Mouse (Mus musculus): Measurements from ENCODE around the gene Krtap1-5. TPM values are rescaled to one million over a fixed set of nuclear protein-coding genes. Genes with fewer than 3 reads are reported as not detected.

The Krtap1-5 gene
- total RNA-seq, 2 experiments from 2014 or later = not detected

GRCm38 (mm10) chr11:99556195-99556594 is 24.6 kb downstream of the Krtap1-5 start:
- no peak for ATAC-seq (replicated peaks; ENCODE audit: low FRiP score, poor library complexity, severe bottlenecking)

- no peak for ATAC-seq (replicated peaks; ENCODE audit: low FRiP score, poor library complexity, severe bottlenecking)
These were observed 30.1 kb downstream of the Krtap1-5 start, which contains the start of gene Krtap3-3 for GRCm38 (mm10) chr11:99550765-99551164. Gene Krtap3-3, minus strand, starts transcription at chr11:99550865.

GRCm38 (mm10) chr11:99547892-99548291 is 32.9 kb downstream of the Krtap1-5 start:
- no peak for ATAC-seq (replicated peaks; ENCODE audit: low FRiP score, poor library complexity, severe bottlenecking)

GRCm38 (mm10) chr11:99539721-99540120 is 41.1 kb downstream of the Krtap1-5 start:
- no peak for ATAC-seq (replicated peaks; ENCODE audit: low FRiP score, poor library complexity, severe bottlenecking)

Other genes with a start within 250 kb of the Krtap1-5 start
Only the 30 nearest of the 36 such genes appear.
- gene Krt28, start 206.1 kb downstream of the Krtap1-5 start, total RNA-seq (2015; ENCODE audit: low replicate concordance) = not detected in 2 replicates
- gene Krt28, start 206.1 kb downstream of the Krtap1-5 start, total RNA-seq (2017; ENCODE audit: low replicate concordance) = not detected in 2 replicates
- not detected in 2 replicates for gene Krt10, start 191.7 kb downstream of the Krtap1-5 start, total RNA-seq (2015; ENCODE audit: low replicate concordance)
- gene Krt10, start 191.7 kb downstream of the Krtap1-5 start, total RNA-seq (2017; ENCODE audit: low replicate concordance) = not detected in 2 replicates
- not detected in 2 replicates for gene Krt12, start 158.8 kb downstream of the Krtap1-5 start, total RNA-seq (2015; ENCODE audit: low replicate concordance)
- not detected in 2 replicates for gene Krt12, start 158.8 kb downstream of the Krtap1-5 start, total RNA-seq (2017; ENCODE audit: low replicate concordance)
- not detected in 2 replicates for gene Krt20, start 142.9 kb downstream of the Krtap1-5 start, total RNA-seq (2015; ENCODE audit: low replicate concordance)
- gene Krt20, start 142.9 kb downstream of the Krtap1-5 start, total RNA-seq (2017; ENCODE audit: low replicate concordance) = not detected in 2 replicates
- not detected in 2 replicates for gene Krt23, start 87.9 kb downstream of the Krtap1-5 start, total RNA-seq (2015; ENCODE audit: low replicate concordance)
- not detected in 2 replicates for gene Krt23, start 87.9 kb downstream of the Krtap1-5 start, total RNA-seq (2017; ENCODE audit: low replicate concordance)
- gene Krt39, start 59.7 kb downstream of the Krtap1-5 start, total RNA-seq (2015; ENCODE audit: low replicate concordance) = not detected in 2 replicates
- gene Krt39, start 59.7 kb downstream of the Krtap1-5 start, total RNA-seq (2017; ENCODE audit: low replicate concordance) = 0.70 TPM in 1 of 2 replicates, not detected in the other
- not detected in 2 replicates for gene Krt40, start 37.9 kb downstream of the Krtap1-5 start, total RNA-seq (2015; ENCODE audit: low replicate concordance)
- gene Krt40, start 37.9 kb downstream of the Krtap1-5 start, total RNA-seq (2017; ENCODE audit: low replicate concordance) = not detected in 2 replicates
- not detected in 2 replicates for gene Krtap3-3, start 30.2 kb downstream of the Krtap1-5 start, total RNA-seq (2015; ENCODE audit: low replicate concordance)
- gene Krtap3-3, start 30.2 kb downstream of the Krtap1-5 start, total RNA-seq (2017; ENCODE audit: low replicate concordance) = not detected in 2 replicates
- not detected in 2 replicates for gene Krtap3-2, start 24.2 kb downstream of the Krtap1-5 start, total RNA-seq (2015; ENCODE audit: low replicate concordance)
- gene Krtap3-2, start 24.2 kb downstream of the Krtap1-5 start, total RNA-seq (2017; ENCODE audit: low replicate concordance) = not detected in 2 replicates
- not detected in 2 replicates for gene Gm11939, start 21.6 kb downstream of the Krtap1-5 start, total RNA-seq (2015; ENCODE audit: low replicate concordance)
- not detected in 2 replicates for gene Gm11939, start 21.6 kb downstream of the Krtap1-5 start, total RNA-seq (2017; ENCODE audit: low replicate concordance)
- not detected in 2 replicates for gene Krtap3-1, start 14.4 kb downstream of the Krtap1-5 start, total RNA-seq (2015; ENCODE audit: low replicate concordance)
- gene Krtap3-1, start 14.4 kb downstream of the Krtap1-5 start, total RNA-seq (2017; ENCODE audit: low replicate concordance) = not detected in 2 replicates
- not detected in 2 replicates for gene Krtap1-4, start 2.6 kb upstream of the Krtap1-5 start, total RNA-seq (2015; ENCODE audit: low replicate concordance)
- not detected in 2 replicates for gene Krtap1-4, start 2.6 kb upstream of the Krtap1-5 start, total RNA-seq (2017; ENCODE audit: low replicate concordance)
- gene Krtap1-3, start 10.3 kb upstream of the Krtap1-5 start, total RNA-seq (2015; ENCODE audit: low replicate concordance) = not detected in 2 replicates
- not detected in 2 replicates for gene Krtap1-3, start 10.3 kb upstream of the Krtap1-5 start, total RNA-seq (2017; ENCODE audit: low replicate concordance)
- gene Krtap9-3, start 17.1 kb upstream of the Krtap1-5 start, total RNA-seq (2015; ENCODE audit: low replicate concordance) = not detected in 2 replicates
- gene Krtap9-3, start 17.1 kb upstream of the Krtap1-5 start, total RNA-seq (2017; ENCODE audit: low replicate concordance) = not detected in 2 replicates
- not detected in 2 replicates for gene Gm11938, start 22.3 kb upstream of the Krtap1-5 start, total RNA-seq (2015; ENCODE audit: low replicate concordance)
- gene Gm11938, start 22.3 kb upstream of the Krtap1-5 start, total RNA-seq (2017; ENCODE audit: low replicate concordance) = not detected in 2 replicates
- gene Gm11937, start 29.2 kb upstream of the Krtap1-5 start, total RNA-seq (2015; ENCODE audit: low replicate concordance) = not detected in 2 replicates
- not detected in 2 replicates for gene Gm11937, start 29.2 kb upstream of the Krtap1-5 start, total RNA-seq (2017; ENCODE audit: low replicate concordance)
- not detected in 2 replicates for gene Krtap2-4, start 33.8 kb upstream of the Krtap1-5 start, total RNA-seq (2015; ENCODE audit: low replicate concordance)
- gene Krtap2-4, start 33.8 kb upstream of the Krtap1-5 start, total RNA-seq (2017; ENCODE audit: low replicate concordance) = not detected in 2 replicates
- gene Gm11562, start 39.4 kb upstream of the Krtap1-5 start, total RNA-seq (2015; ENCODE audit: low replicate concordance) = not detected in 2 replicates
- gene Gm11562, start 39.4 kb upstream of the Krtap1-5 start, total RNA-seq (2017; ENCODE audit: low replicate concordance) = not detected in 2 replicates
- not detected in 2 replicates for gene Krtap4-1, start 47.2 kb upstream of the Krtap1-5 start, total RNA-seq (2015; ENCODE audit: low replicate concordance)
- gene Krtap4-1, start 47.2 kb upstream of the Krtap1-5 start, total RNA-seq (2017; ENCODE audit: low replicate concordance) = not detected in 2 replicates
- not detected in 2 replicates for gene Krtap4-2, start 54.1 kb upstream of the Krtap1-5 start, total RNA-seq (2015; ENCODE audit: low replicate concordance)
- gene Krtap4-2, start 54.1 kb upstream of the Krtap1-5 start, total RNA-seq (2017; ENCODE audit: low replicate concordance) = not detected in 2 replicates
- gene Krtap4-7, start 63.1 kb upstream of the Krtap1-5 start, total RNA-seq (2015; ENCODE audit: low replicate concordance) = not detected in 2 replicates
- gene Krtap4-7, start 63.1 kb upstream of the Krtap1-5 start, total RNA-seq (2017; ENCODE audit: low replicate concordance) = not detected in 2 replicates
- not detected in 2 replicates for gene Gm11555, start 69.2 kb upstream of the Krtap1-5 start, total RNA-seq (2015; ENCODE audit: low replicate concordance)
- gene Gm11555, start 69.2 kb upstream of the Krtap1-5 start, total RNA-seq (2017; ENCODE audit: low replicate concordance) = not detected in 2 replicates
- not detected in 2 replicates for gene Gm11563, start 77.9 kb upstream of the Krtap1-5 start, total RNA-seq (2015; ENCODE audit: low replicate concordance)
- not detected in 2 replicates for gene Gm11563, start 77.9 kb upstream of the Krtap1-5 start, total RNA-seq (2017; ENCODE audit: low replicate concordance)
- not detected in 2 replicates for gene Krtap4-6, start 84.9 kb upstream of the Krtap1-5 start, total RNA-seq (2015; ENCODE audit: low replicate concordance)
- not detected in 2 replicates for gene Krtap4-6, start 84.9 kb upstream of the Krtap1-5 start, total RNA-seq (2017; ENCODE audit: low replicate concordance)
- gene Gm14190, start 109.7 kb upstream of the Krtap1-5 start, total RNA-seq (2015; ENCODE audit: low replicate concordance) = not detected in 2 replicates
- not detected in 2 replicates for gene Gm14190, start 109.7 kb upstream of the Krtap1-5 start, total RNA-seq (2017; ENCODE audit: low replicate concordance)
- gene Gm14180, start 153.3 kb upstream of the Krtap1-5 start, total RNA-seq (2015; ENCODE audit: low replicate concordance) = not detected in 2 replicates
- gene Gm14180, start 153.3 kb upstream of the Krtap1-5 start, total RNA-seq (2017; ENCODE audit: low replicate concordance) = not detected in 2 replicates
- gene Gm11595, start 191.9 kb upstream of the Krtap1-5 start, total RNA-seq (2015; ENCODE audit: low replicate concordance) = not detected in 2 replicates
- not detected in 2 replicates for gene Gm11595, start 191.9 kb upstream of the Krtap1-5 start, total RNA-seq (2017; ENCODE audit: low replicate concordance)
- gene Krtap4-8, start 199.7 kb upstream of the Krtap1-5 start, total RNA-seq (2015; ENCODE audit: low replicate concordance) = not detected in 2 replicates
- not detected in 2 replicates for gene Krtap4-8, start 199.7 kb upstream of the Krtap1-5 start, total RNA-seq (2017; ENCODE audit: low replicate concordance)
- gene Krtap4-9, start 204.2 kb upstream of the Krtap1-5 start, total RNA-seq (2015; ENCODE audit: low replicate concordance) = not detected in 2 replicates
- not detected in 2 replicates for gene Krtap4-9, start 204.2 kb upstream of the Krtap1-5 start, total RNA-seq (2017; ENCODE audit: low replicate concordance)
- not detected in 2 replicates for gene Gm11596, start 212.5 kb upstream of the Krtap1-5 start, total RNA-seq (2015; ENCODE audit: low replicate concordance)
- gene Gm11596, start 212.5 kb upstream of the Krtap1-5 start, total RNA-seq (2017; ENCODE audit: low replicate concordance) = not detected in 2 replicates

Measured in erythroblast, adult 5-6 weeks (primary cell).